In genomic region chr14:105684826-105685465, GRCm38 (mm10) we compare ENCODE assay signal across 14 mouse cellular contexts.
A peak's percentile ranks its signal among the peaks of the same experiment; 100 is the strongest.
DNase-seq lines count a peak whose midpoint lies in the region; ATAC-seq and TF ChIP-seq lines count a peak whose summit lies in the region.
"Had no signal": no experiment of that assay in that cellular context is flagged by ENCODE, and none has a peak within 500 bp of the region (broad histone marks: within the 10 kb centered on the region; RNA-seq: fewer than 3 reads in every experiment).

No protein-coding gene starts in this region.

- H3K27ac ChIP-seq in heart, embryonic 16.5 days (ENCODE audit: low read length): no peak overlapping the region
- no peak overlapping the region for H3K27ac ChIP-seq in heart, adult 2 months
- no peak overlapping the region for H3K27ac ChIP-seq in intestine, embryonic 15.5 days
- no peak overlapping the region for H3K27ac ChIP-seq in hindbrain, embryonic 11.5 days (ENCODE audit: low read depth, low read length)

- DNase-seq in heart, adult 2 months: no peak
- peak; percentile 67 for DNase-seq in ZHBTc4 (ENCODE audit: low read depth, low spot score)
- DNase-seq in lung, postnatal 4 days: peak; percentile 33 to 49
- no peak for DNase-seq in testis, postnatal 14 days (ENCODE audit: low spot score)
- no peak for DNase-seq in right cerebral cortex, adult 2 months (ENCODE audit: low spot score in 2 of 2)
- DNase-seq in hindbrain, embryonic 11.5 days (ENCODE audit: low spot score): no peak
- DNase-seq: adrenal gland, postnatal 14 days; cerebellum, adult 11 months; kidney, adult 2 months; layer of hippocampus, adult 9-11 months had no signal

- peaks cover 4% of the 10 kb centered on the region for H3K4me1 ChIP-seq in heart, embryonic 16.5 days (ENCODE audit: control insufficient read depth, insufficient read depth, low read length)
- no peaks in the 10 kb centered on the region for H3K4me1 ChIP-seq in heart, adult 2 months (ENCODE audit: control insufficient read depth, insufficient read depth, low read length)
- H3K4me1 ChIP-seq in intestine, embryonic 15.5 days (replicated peaks): no peaks in the 10 kb centered on the region
- no peaks in the 10 kb centered on the region for H3K4me1 ChIP-seq in hindbrain, embryonic 11.5 days (replicated peaks; ENCODE audit: control insufficient read depth, insufficient read depth, low read length)

- no peaks in the 10 kb centered on the region for H3K27me3 ChIP-seq in heart, embryonic 16.5 days (ENCODE audit: control insufficient read depth, insufficient read depth, low read length)
- H3K27me3 ChIP-seq in heart, adult 2 months (ENCODE audit: control insufficient read depth, insufficient read depth, low read length): no peaks in the 10 kb centered on the region
- no peaks in the 10 kb centered on the region for H3K27me3 ChIP-seq in intestine, embryonic 15.5 days (replicated peaks)
- no peaks in the 10 kb centered on the region for H3K27me3 ChIP-seq in hindbrain, embryonic 11.5 days (ENCODE audit: control insufficient read depth, insufficient read depth, low read length)
- H3K27me3 ChIP-seq: Patski had no signal

- TF ChIP-seq POLR2A in heart, adult 2 months (IDR thresholded peaks at IDR 0.05; ENCODE audit: insufficient read depth, low read depth, low read length): no peak

- 40% methylated on average over 11 of the region's 11 CpGs for WGBS in heart, embryonic 16.5 days
- 79% methylated on average over 11 of the region's 11 CpGs for WGBS in heart, adult 2 months
- 35% methylated on average over 11 of the region's 11 CpGs for WGBS in intestine, embryonic 15.5 days
- 55% methylated on average over 11 of the region's 11 CpGs for WGBS in hindbrain, embryonic 11.5 days

- H3K9me3 ChIP-seq in heart, embryonic 16.5 days (replicated peaks; ENCODE audit: control insufficient read depth, low read length): no peaks in the 10 kb centered on the region
- H3K9me3 ChIP-seq in intestine, embryonic 15.5 days: no peaks in the 10 kb centered on the region
- H3K9me3 ChIP-seq in hindbrain, embryonic 11.5 days (ENCODE audit: control insufficient read depth, low read length): no peaks in the 10 kb centered on the region

- H3K4me3 ChIP-seq in heart, embryonic 16.5 days (ENCODE audit: low read length): no peak overlapping the region
- H3K4me3 ChIP-seq in heart, adult 2 months: no peak overlapping the region
- no peak overlapping the region for H3K4me3 ChIP-seq in intestine, embryonic 15.5 days (replicated peaks)
- H3K4me3 ChIP-seq in hindbrain, embryonic 11.5 days (ENCODE audit: low read depth, low read length): no peak overlapping the region
- H3K4me3 ChIP-seq: myocyte had no signal

- intact Hi-C loops in heart, adult 2 months (cut with DNase I): no loop called here

- ATAC-seq in heart, embryonic 16.5 days (replicated peaks; ENCODE audit: extremely low read depth, insufficient read depth, low FRiP score): no peak
- peak; percentile 96 for ATAC-seq in intestine, embryonic 15.5 days
- no peak for ATAC-seq in hindbrain, embryonic 11.5 days (ENCODE audit: low FRiP score)

- no peak overlapping the region for H3K9ac ChIP-seq in heart, embryonic 16.5 days (ENCODE audit: low read length)
- no peak overlapping the region for H3K9ac ChIP-seq in heart, adult 2 months (ENCODE audit: low read depth, low read length)
- H3K9ac ChIP-seq in intestine, embryonic 15.5 days: no peak overlapping the region
- H3K9ac ChIP-seq in hindbrain, embryonic 11.5 days (ENCODE audit: low read depth, low read length): no peak overlapping the region

- 0 out of 2 replicates have a peak overlapping the region, but pooled peaks have one; percentile 17 for H3K4me2 ChIP-seq in heart, embryonic 16.5 days (ENCODE audit: low read depth, low read length)
- H3K4me2 ChIP-seq in intestine, embryonic 15.5 days (replicated peaks): no peak overlapping the region
- H3K4me2 ChIP-seq in hindbrain, embryonic 11.5 days (replicated peaks; ENCODE audit: low read depth, low read length): no peak overlapping the region

- no peak for TF ChIP-seq EP300 in heart, adult 2 months (IDR thresholded peaks at IDR 0.05; ENCODE audit: insufficient read depth, low read depth, low read length)

- H3K36me3 ChIP-seq in heart, embryonic 16.5 days (ENCODE audit: control insufficient read depth, insufficient read depth): no peaks in the 10 kb centered on the region
- no peaks in the 10 kb centered on the region for H3K36me3 ChIP-seq in heart, adult 2 months (ENCODE audit: control insufficient read depth, insufficient read depth, low read length)
- H3K36me3 ChIP-seq in intestine, embryonic 15.5 days: no peaks in the 10 kb centered on the region
- H3K36me3 ChIP-seq in hindbrain, embryonic 11.5 days (ENCODE audit: control insufficient read depth, insufficient read depth, low read length): no peaks in the 10 kb centered on the region

- no peak for TF ChIP-seq CTCF in heart, adult 2 months (IDR thresholded peaks at IDR 0.05)

- H3K79me2 ChIP-seq in heart, adult 2 months (replicated peaks; ENCODE audit: control insufficient read depth, insufficient read depth, low read length): no peaks in the 10 kb centered on the region

Comparison
In these comparisons a context has a peak if more than half of its experiments do, and no peak if none do; other contexts are left out.
1. DNase-seq: peak in ZHBTc4 (single experiment) and lung, postnatal 4 days (2 of 2); none in heart, adult 2 months (0 of 2), testis, postnatal 14 days (single experiment), right cerebral cortex, adult 2 months (0 of 2) and hindbrain, embryonic 11.5 days (single experiment).